Mouse (Mus musculus): ENCODE results near the gene Olfr1265. TPM values are rescaled to one million over a fixed set of nuclear protein-coding genes. Genes with fewer than 3 reads are reported as not detected.

Gene Olfr1265
- not detected for polyA plus RNA-seq (2014; fragmentation: Illumina TruSeq; extraction: RNeasy Lipid Tissue Mini Kit (QIAGEN cat#74804))

DNA sequence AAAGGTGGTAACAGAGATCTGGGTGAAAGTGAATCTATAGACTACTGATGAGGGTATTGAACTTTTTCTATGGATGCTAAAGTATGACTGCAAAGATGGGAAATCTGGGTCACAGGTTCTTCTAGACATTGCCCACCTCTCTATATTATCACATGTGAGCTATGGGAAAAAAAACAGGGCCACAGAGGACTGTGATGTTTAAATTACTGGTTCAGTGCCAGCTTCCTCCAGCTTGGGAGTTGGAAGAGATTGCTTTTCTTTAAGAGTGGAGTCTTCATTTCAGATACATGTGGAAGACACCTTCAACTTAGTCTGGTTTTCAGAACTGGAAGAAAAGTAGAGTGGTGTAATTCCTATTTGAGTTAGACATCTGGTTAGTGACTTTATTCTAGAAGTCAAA, at the start of gene Olfr1265:
Gene Olfr1265 (plus strand): TSS at position 301 of the 400 bp plus-strand sequence.

DNA sequence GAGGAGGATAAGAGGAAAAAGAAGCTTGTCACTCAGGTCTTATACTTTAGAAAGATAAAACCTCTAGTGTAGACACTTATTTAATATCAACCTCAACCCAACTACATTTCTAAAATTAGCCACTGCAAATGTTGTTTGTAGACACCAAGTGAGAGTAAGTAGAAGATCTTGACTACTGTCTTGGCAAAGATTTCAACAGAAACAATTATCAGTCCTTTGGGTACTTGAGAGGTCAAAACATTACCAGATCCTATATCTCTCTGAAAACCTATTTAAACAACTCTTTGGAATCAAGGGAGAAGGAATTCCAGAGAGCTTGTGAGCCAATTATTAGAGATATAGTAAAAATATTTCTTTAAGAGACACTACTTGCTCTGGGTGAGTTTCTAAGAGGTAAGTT, 44.2 kb upstream of the Olfr1265 start, which contains the start of gene Olfr1261:
Gene Olfr1261 (plus strand): TSS at position 301 of the 400 bp plus-strand sequence.

DNA sequence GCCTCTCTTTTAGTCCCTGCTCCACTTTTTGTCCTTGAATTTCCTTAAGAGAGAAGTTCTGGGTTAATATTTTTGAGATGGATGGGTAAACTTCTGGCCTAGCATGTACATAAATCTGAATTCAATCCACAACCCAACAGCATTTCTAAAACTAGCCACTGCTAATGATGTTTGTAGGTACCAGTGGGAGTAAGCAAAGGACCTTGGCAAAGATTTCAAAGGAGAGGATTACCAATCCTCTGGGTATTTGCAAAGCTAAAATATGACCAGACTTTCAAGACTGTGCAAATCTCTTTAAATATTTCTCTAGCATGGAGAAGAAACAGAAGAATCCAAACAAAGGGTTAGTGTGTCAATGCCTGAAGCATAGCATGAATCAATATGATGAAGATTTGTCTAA, 35.3 kb upstream of the Olfr1265 start, which contains the start of gene Olfr1262:
Gene Olfr1262 (plus strand): TSS at position 301 of the 400 bp plus-strand sequence.

DNA sequence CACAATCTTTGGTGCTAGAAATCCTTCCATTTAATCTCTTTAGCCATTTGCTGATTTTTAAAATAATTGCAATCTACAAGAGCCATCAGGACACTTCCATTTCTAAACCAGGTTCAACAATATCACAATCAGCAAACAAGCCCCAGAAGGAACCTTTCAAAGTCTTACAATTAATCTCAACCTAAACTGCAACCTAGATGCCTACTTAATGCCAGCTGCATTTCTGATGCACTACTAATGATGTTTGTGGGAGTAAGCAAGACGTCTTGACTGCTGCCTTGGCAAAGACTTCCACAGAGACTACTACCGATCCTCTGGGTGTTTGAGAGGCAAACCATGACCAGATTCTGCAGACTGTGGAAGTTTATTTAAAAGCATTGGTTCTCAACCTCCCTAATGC, 23.3 kb upstream of the Olfr1265 start, which contains the start of gene Olfr1263:
Gene Olfr1263 (plus strand): TSS at position 301 of the 400 bp plus-strand sequence.

DNA sequence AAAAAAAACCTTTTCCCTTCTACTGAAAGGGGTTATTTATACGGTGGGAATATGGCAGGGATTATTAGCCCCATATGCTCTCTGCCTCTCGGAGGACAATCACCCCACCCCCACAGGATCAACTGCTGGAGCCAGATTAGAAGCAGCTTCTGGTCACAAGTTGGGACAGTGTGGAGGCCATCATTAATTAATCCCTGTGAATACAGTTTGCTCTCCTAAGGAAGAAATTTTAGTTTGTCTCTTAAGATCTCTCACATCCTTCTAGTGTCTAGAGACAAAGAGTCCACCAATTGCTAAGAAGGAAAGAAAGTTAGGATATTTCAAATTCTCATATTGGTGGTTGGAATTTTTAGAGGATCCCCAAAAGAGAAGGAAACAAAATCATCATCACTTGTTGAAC, 9.7 kb upstream of the Olfr1265 start, which contains the start of gene Olfr1264:
Gene Olfr1264 (minus strand): TSS at position 101 of the 400 bp plus-strand sequence.

DNA sequence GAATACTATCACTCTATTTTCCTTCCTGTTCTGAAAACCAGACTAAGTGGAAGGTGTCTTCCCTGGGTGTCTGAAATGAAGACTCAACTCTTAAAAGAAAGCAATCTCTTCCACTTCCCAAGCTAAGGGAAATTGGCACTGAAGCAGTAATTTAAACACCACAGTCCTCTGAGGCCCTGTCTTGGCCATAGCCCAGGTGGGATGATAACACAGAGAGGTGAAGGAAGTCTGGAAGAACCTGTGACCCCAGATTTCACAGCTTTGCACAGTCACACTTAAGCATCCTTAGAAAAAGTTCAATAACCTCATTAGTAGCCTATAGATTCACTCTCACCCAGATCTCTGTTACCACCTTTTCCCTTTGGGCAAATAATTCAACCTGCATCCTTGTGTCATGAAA, 28.4 kb downstream of the Olfr1265 start, which contains the start of gene Olfr140:
Gene Olfr140 (minus strand): TSS at position 101 of the 400 bp plus-strand sequence.

Other genes with a start within 250 kb of the Olfr1265 start
- gene Olfr1254, start 241.7 kb upstream of the Olfr1265 start, polyA plus RNA-seq (2014; fragmentation: Illumina TruSeq; extraction: RNeasy Lipid Tissue Mini Kit (QIAGEN cat#74804)): not detected
- gene Olfr1255, start 223.3 kb upstream of the Olfr1265 start, polyA plus RNA-seq (2014; fragmentation: Illumina TruSeq; extraction: RNeasy Lipid Tissue Mini Kit (QIAGEN cat#74804)): not detected
- not detected for gene Olfr1256, start 193.8 kb upstream of the Olfr1265 start, polyA plus RNA-seq (2014; fragmentation: Illumina TruSeq; extraction: RNeasy Lipid Tissue Mini Kit (QIAGEN cat#74804))
- not detected for gene Olfr48, start 187.1 kb upstream of the Olfr1265 start, polyA plus RNA-seq (2014; fragmentation: Illumina TruSeq; extraction: RNeasy Lipid Tissue Mini Kit (QIAGEN cat#74804))
- not detected for gene Olfr1257, start 156.9 kb upstream of the Olfr1265 start, polyA plus RNA-seq (2014; fragmentation: Illumina TruSeq; extraction: RNeasy Lipid Tissue Mini Kit (QIAGEN cat#74804))
- not detected for gene Olfr1258, start 108.0 kb upstream of the Olfr1265 start, polyA plus RNA-seq (2014; fragmentation: Illumina TruSeq; extraction: RNeasy Lipid Tissue Mini Kit (QIAGEN cat#74804))
- gene Olfr1259, start 86.7 kb upstream of the Olfr1265 start, polyA plus RNA-seq (2014; fragmentation: Illumina TruSeq; extraction: RNeasy Lipid Tissue Mini Kit (QIAGEN cat#74804)): not detected
- gene Olfr1260, start 61.0 kb upstream of the Olfr1265 start, polyA plus RNA-seq (2014; fragmentation: Illumina TruSeq; extraction: RNeasy Lipid Tissue Mini Kit (QIAGEN cat#74804)): not detected
- not detected for gene Olfr1261, start 44.1 kb upstream of the Olfr1265 start, polyA plus RNA-seq (2014; fragmentation: Illumina TruSeq; extraction: RNeasy Lipid Tissue Mini Kit (QIAGEN cat#74804))
- gene Olfr1262, start 35.2 kb upstream of the Olfr1265 start, polyA plus RNA-seq (2014; fragmentation: Illumina TruSeq; extraction: RNeasy Lipid Tissue Mini Kit (QIAGEN cat#74804)): not detected
- not detected for gene Olfr1263, start 23.2 kb upstream of the Olfr1265 start, polyA plus RNA-seq (2014; fragmentation: Illumina TruSeq; extraction: RNeasy Lipid Tissue Mini Kit (QIAGEN cat#74804))
- not detected for gene Olfr1264, start 9.8 kb upstream of the Olfr1265 start, polyA plus RNA-seq (2014; fragmentation: Illumina TruSeq; extraction: RNeasy Lipid Tissue Mini Kit (QIAGEN cat#74804))
- not detected for gene Olfr140, start 28.3 kb downstream of the Olfr1265 start, polyA plus RNA-seq (2014; fragmentation: Illumina TruSeq; extraction: RNeasy Lipid Tissue Mini Kit (QIAGEN cat#74804))
- not detected for gene Olfr1269, start 86.1 kb downstream of the Olfr1265 start, polyA plus RNA-seq (2014; fragmentation: Illumina TruSeq; extraction: RNeasy Lipid Tissue Mini Kit (QIAGEN cat#74804))
- not detected for gene Olfr32, start 107.0 kb downstream of the Olfr1265 start, polyA plus RNA-seq (2014; fragmentation: Illumina TruSeq; extraction: RNeasy Lipid Tissue Mini Kit (QIAGEN cat#74804))
- not detected for gene Olfr1270, start 117.8 kb downstream of the Olfr1265 start, polyA plus RNA-seq (2014; fragmentation: Illumina TruSeq; extraction: RNeasy Lipid Tissue Mini Kit (QIAGEN cat#74804))
- not detected for gene Olfr1506, start 189.2 kb downstream of the Olfr1265 start, polyA plus RNA-seq (2014; fragmentation: Illumina TruSeq; extraction: RNeasy Lipid Tissue Mini Kit (QIAGEN cat#74804))
- gene Olfr142, start 222.3 kb downstream of the Olfr1265 start, polyA plus RNA-seq (2014; fragmentation: Illumina TruSeq; extraction: RNeasy Lipid Tissue Mini Kit (QIAGEN cat#74804)): not detected
- gene Olfr1271, start 235.7 kb downstream of the Olfr1265 start, polyA plus RNA-seq (2014; fragmentation: Illumina TruSeq; extraction: RNeasy Lipid Tissue Mini Kit (QIAGEN cat#74804)): not detected